Mouse (Mus musculus) hindbrain, embryonic 15.5 days (tissue): ENCODE measurements around the gene Mapkap1. TPM values are rescaled to one million over a fixed set of nuclear protein-coding genes. Genes with fewer than 3 reads are reported as not detected.

Experiments used
- ATAC-seq: fragments of 200-750 bp; cut with Nextera tagmentation; 2 replicates; pipeline ENCODE4 v1.8.0; 2017; ENCODE audit warnings: low read depth, moderate number of reproducible peaks, moderate TSS enrichment; ENCODE audit not compliant: low FRiP score
- H3K27ac ChIP-seq: fragments of 300-500 bp; sonication (generic); replicated peaks from 2 replicates; pipeline ENCODE4 v1.5.1; 2015; ENCODE audit warnings: mild to moderate bottlenecking, inconsistent platforms
- H3K27me3 ChIP-seq: fragments of 300-500 bp; sonication (generic); 2 replicates; pipeline ENCODE4 v1.6.1; 2015; ENCODE audit warnings: control low read depth, inconsistent platforms
- H3K36me3 ChIP-seq: fragments of 300-500 bp; sonication (generic); 2 replicates; pipeline ENCODE4 v1.6.1; 2015; ENCODE audit warnings: control low read depth, inconsistent platforms
- H3K4me1 ChIP-seq: fragments of 300-500 bp; sonication (generic); replicated peaks from 2 replicates; pipeline ENCODE4 v1.6.1; 2015; ENCODE audit warnings: control low read depth, inconsistent platforms
- H3K4me2 ChIP-seq: fragments of 300-500 bp; sonication (generic); 2 replicates; pipeline ENCODE4 v1.6.1; 2015; ENCODE audit warnings: moderate library complexity, mild to moderate bottlenecking, inconsistent platforms
- H3K4me3 ChIP-seq: fragments of 300-500 bp; sonication (generic); 2 replicates; pipeline ENCODE4 v1.5.1; 2015; ENCODE audit warnings: mild to moderate bottlenecking, inconsistent platforms
- H3K9ac ChIP-seq: fragments of 300-500 bp; sonication (generic); 2 replicates; pipeline ENCODE4 v1.6.1; 2015; ENCODE audit warnings: inconsistent platforms
- H3K9me3 ChIP-seq: fragments of 300-500 bp; sonication (generic); 2 replicates; pipeline ENCODE4 v1.6.1; 2016; ENCODE audit warnings: control low read depth, inconsistent platforms
- WGBS: fragments of 180-500 bp; shearing (Covaris S2); methylation state at CpG from one replicate; pipeline ENCODE4 v1.1.7; 2015; 5-methylcytosine and 5-hydroxymethylcytosine counted together
- polyA plus RNA-seq: library from polyadenylated mRNA; unstranded; fragments of >200 nt; fragmentation: Nextera tagmentation; extraction: Ambion mirVana; gene quantifications from 2 replicates; pipeline ENCODE4 v1.2.1, GENCODE M21; 2015

The Mapkap1 gene
- polyA plus RNA-seq, 1 experiment from 2014 or later = 98.3 TPM

GRCm38 (mm10) chr2:34600734-34601133 lies 194.2 kb downstream of the Mapkap1 start:
- Histone ChIP-seq H3K9ac (no peak overlapping the region), H3K4me3 (no peak overlapping the region), H3K4me2 (no peak overlapping the region), H3K9me3 (no peaks in the 10 kb centered on the region), H3K27me3 (no peaks in the 10 kb centered on the region), H3K27ac (peak overlapping the region; percentile 52), H3K4me1 (peaks cover 37% of the 10 kb centered on the region), H3K36me3 (no peaks in the 10 kb centered on the region)
- ATAC-seq = no peak
- 12% methylated on average over 7 of the region's 7 CpGs for WGBS

GRCm38 (mm10) chr2:34602111-34602541 lies 195.6 kb downstream of the Mapkap1 start:
- Histone ChIP-seq H3K27me3 (no peaks in the 10 kb centered on the region), H3K4me2 (no peak overlapping the region), H3K27ac (peak overlapping the region; percentile 46; the same call in 1 of the 2 replicates), H3K4me1 (peaks cover 37% of the 10 kb centered on the region), H3K36me3 (no peaks in the 10 kb centered on the region), H3K4me3 (no peak overlapping the region), H3K9me3 (no peaks in the 10 kb centered on the region), H3K9ac (no peak overlapping the region)
- no peak for ATAC-seq
- WGBS = 17% methylated on average over 8 of the region's 8 CpGs

GRCm38 (mm10) chr2:34602896-34603295 lies 196.3 kb downstream of the Mapkap1 start:
- no peaks in the 10 kb centered on the region for H3K27me3 ChIP-seq
- no peak for ATAC-seq

GRCm38 (mm10) chr2:34603653-34604214 lies 197.2 kb downstream of the Mapkap1 start:
- Histone ChIP-seq H3K4me1 (peaks cover 37% of the 10 kb centered on the region), H3K4me3 (no peak overlapping the region), H3K9ac (no peak overlapping the region), H3K27ac (no peak overlapping the region), H3K36me3 (no peaks in the 10 kb centered on the region), H3K27me3 (no peaks in the 10 kb centered on the region), H3K9me3 (no peaks in the 10 kb centered on the region), H3K4me2 (no peak overlapping the region)
- WGBS = 28% methylated on average over 14 of the region's 14 CpGs
- ATAC-seq = peak; percentile 27; the same call in 1 of the 2 replicates

More at GRCm38 (mm10) chr2:34602896-34603295, 196.3 kb downstream of the Mapkap1 start:
- H3K4me3 ChIP-seq = no peak overlapping the region
- no peaks in the 10 kb centered on the region for H3K9me3 ChIP-seq
- H3K4me2 ChIP-seq = no peak overlapping the region
- no peak overlapping the region for H3K27ac ChIP-seq
- H3K4me1 ChIP-seq = peaks cover 37% of the 10 kb centered on the region
- WGBS = 63% methylated on average over 3 of the region's 3 CpGs
- no peaks in the 10 kb centered on the region for H3K36me3 ChIP-seq
- H3K9ac ChIP-seq = no peak overlapping the region

GRCm38 (mm10) chr2:34605040-34605439 lies 198.5 kb downstream of the Mapkap1 start:
- WGBS = 43% methylated on average over 3 of the region's 3 CpGs
- no peak overlapping the region for H3K4me3 ChIP-seq
- peaks cover 37% of the 10 kb centered on the region for H3K4me1 ChIP-seq
- H3K36me3 ChIP-seq = no peaks in the 10 kb centered on the region
- no peaks in the 10 kb centered on the region for H3K9me3 ChIP-seq
- no peak overlapping the region for H3K4me2 ChIP-seq
- H3K9ac ChIP-seq = no peak overlapping the region
- H3K27me3 ChIP-seq = no peaks in the 10 kb centered on the region
- no peak for ATAC-seq
- H3K27ac ChIP-seq = no peak overlapping the region

GRCm38 (mm10) chr2:34608917-34609316 lies 202.3 kb downstream of the Mapkap1 start:
- no peak overlapping the region for H3K4me3 ChIP-seq
- H3K4me2 ChIP-seq = no peak overlapping the region
- H3K9ac ChIP-seq = no peak overlapping the region
- peaks cover 5% of the 10 kb centered on the region for H3K4me1 ChIP-seq
- H3K27ac ChIP-seq = peak overlapping the region; percentile 59
- H3K36me3 ChIP-seq = no peaks in the 10 kb centered on the region
- H3K9me3 ChIP-seq = no peaks in the 10 kb centered on the region
- WGBS = 27% methylated on average over 3 of the region's 3 CpGs
- no peaks in the 10 kb centered on the region for H3K27me3 ChIP-seq
- no peak for ATAC-seq

- WGBS = 91% methylated on average over 4 of the region's 4 CpGs
Measured at GRCm38 (mm10) chr2:34609516-34609915, 202.9 kb downstream of the Mapkap1 start.

GRCm38 (mm10) chr2:34620778-34621415 lies 214.3 kb downstream of the Mapkap1 start:
- Histone ChIP-seq H3K4me2 (no peak overlapping the region), H3K27ac (no peak overlapping the region), H3K9ac (no peak overlapping the region), H3K4me3 (no peak overlapping the region), H3K4me1 (peaks cover 28% of the 10 kb centered on the region; the same call in 1 of the 2 replicates), H3K9me3 (no peaks in the 10 kb centered on the region), H3K36me3 (0 out of 2 replicates have a peak, but pooled peaks cover 5% of the 10 kb centered on the region), H3K27me3 (no peaks in the 10 kb centered on the region)
- ATAC-seq = no peak
- 78% methylated on average over 10 of the region's 10 CpGs for WGBS

More at GRCm38 (mm10) chr2:34609516-34609915, 202.9 kb downstream of the Mapkap1 start:
- no peaks in the 10 kb centered on the region for H3K9me3 ChIP-seq
- H3K36me3 ChIP-seq = no peaks in the 10 kb centered on the region
- no peak overlapping the region for H3K4me3 ChIP-seq
- no peak overlapping the region for H3K9ac ChIP-seq
- H3K27ac ChIP-seq = no peak overlapping the region
- no peaks in the 10 kb centered on the region; the same call in 1 of the 2 replicates for H3K4me1 ChIP-seq
- H3K27me3 ChIP-seq = no peaks in the 10 kb centered on the region
- no peak for ATAC-seq
- no peak overlapping the region for H3K4me2 ChIP-seq

GRCm38 (mm10) chr2:34621485-34621884 lies 214.9 kb downstream of the Mapkap1 start:
- Histone ChIP-seq H3K36me3 (0 out of 2 replicates have a peak, but pooled peaks cover 5% of the 10 kb centered on the region), H3K9me3 (no peaks in the 10 kb centered on the region), H3K27me3 (no peaks in the 10 kb centered on the region), H3K27ac (no peak overlapping the region), H3K9ac (no peak overlapping the region), H3K4me1 (peaks cover 28% of the 10 kb centered on the region; the same call in 1 of the 2 replicates), H3K4me3 (no peak overlapping the region), H3K4me2 (no peak overlapping the region)
- 93% methylated on average over 8 of the region's 8 CpGs for WGBS
- ATAC-seq = no peak

GRCm38 (mm10) chr2:34622518-34622917 lies 215.9 kb downstream of the Mapkap1 start:
- 68% methylated on average over 11 of the region's 11 CpGs for WGBS
- Histone ChIP-seq H3K4me2 (no peak overlapping the region), H3K9ac (no peak overlapping the region), H3K4me3 (no peak overlapping the region), H3K4me1 (peaks cover 28% of the 10 kb centered on the region; the same call in 1 of the 2 replicates), H3K27ac (no peak overlapping the region), H3K27me3 (no peaks in the 10 kb centered on the region), H3K9me3 (no peaks in the 10 kb centered on the region), H3K36me3 (0 out of 2 replicates have a peak, but pooled peaks cover 5% of the 10 kb centered on the region)
- no peak for ATAC-seq

- no peak overlapping the region for H3K4me3 ChIP-seq
- WGBS = 64% methylated on average over 8 of the region's 8 CpGs
- no peak overlapping the region for H3K9ac ChIP-seq
- H3K4me1 ChIP-seq = peaks cover 28% of the 10 kb centered on the region; the same call in 1 of the 2 replicates
- 0 out of 2 replicates have a peak, but pooled peaks cover 5% of the 10 kb centered on the region for H3K36me3 ChIP-seq
- no peaks in the 10 kb centered on the region for H3K27me3 ChIP-seq
- H3K27ac ChIP-seq = no peak overlapping the region
- H3K4me2 ChIP-seq = no peak overlapping the region
- no peaks in the 10 kb centered on the region for H3K9me3 ChIP-seq
- no peak for ATAC-seq
Measured at GRCm38 (mm10) chr2:34623181-34623580, 216.6 kb downstream of the Mapkap1 start.

- Histone ChIP-seq H3K4me3 (no peak overlapping the region), H3K36me3 (0 out of 2 replicates have a peak, but pooled peaks cover 5% of the 10 kb centered on the region), H3K4me1 (peaks cover 30% of the 10 kb centered on the region; the same call in 1 of the 2 replicates), H3K9me3 (no peaks in the 10 kb centered on the region), H3K27me3 (no peaks in the 10 kb centered on the region), H3K9ac (no peak overlapping the region), H3K4me2 (no peak overlapping the region), H3K27ac (no peak overlapping the region)
- WGBS = 96% methylated on average over 12 of the region's 12 CpGs
- no peak for ATAC-seq
Measured at GRCm38 (mm10) chr2:34624076-34624475, 217.5 kb downstream of the Mapkap1 start.
